In genomic region chr1:36528351-36528750, GRCm38 (mm10) we compare ENCODE assay signal across 12 mouse cellular contexts. TPM values are rescaled to one million over a fixed set of nuclear protein-coding genes. Genes with fewer than 3 reads are reported as not detected.
A peak's percentile ranks its signal among the peaks of the same experiment; 100 is the strongest.
DNase-seq lines count a peak whose midpoint lies in the region; ATAC-seq and TF ChIP-seq lines count a peak whose summit lies in the region.
"Had no signal": no experiment of that assay in that cellular context is flagged by ENCODE, and none has a peak within 500 bp of the region (broad histone marks: within the 10 kb centered on the region; RNA-seq: fewer than 3 reads in every experiment).

No protein-coding gene starts in this region.

- H3K4me1 ChIP-seq in lung, embryonic 14.5 days (ENCODE audit: insufficient read depth): no peaks in the 10 kb centered on the region
- H3K4me1 ChIP-seq in lung, adult 2 months (ENCODE audit: control insufficient read depth, insufficient read depth, low read length): no peaks in the 10 kb centered on the region
- peaks cover 39% of the 10 kb centered on the region for H3K4me1 ChIP-seq in forebrain, embryonic 15.5 days
- H3K4me1 ChIP-seq in midbrain, embryonic 15.5 days: peaks cover 5% of the 10 kb centered on the region; the same call in 1 of the 2 replicates
- H3K4me1 ChIP-seq in thymus, adult 2 months (replicated peaks; ENCODE audit: control insufficient read depth, insufficient read depth, low read length): no peaks in the 10 kb centered on the region

- peak; percentile 88 for DNase-seq in lung, embryonic 14.5 days
- DNase-seq in lung, adult 2 months: no peak
- DNase-seq in adipocyte (ENCODE audit: low spot score): peak; percentile 53
- DNase-seq in thymus, adult 2 months: no peak
- no peak for DNase-seq in cerebellum, adult 9-10 months
- no peak for DNase-seq in heart, adult 11 months
- DNase-seq: layer of hippocampus, adult 9-11 months had no signal

- H3K4me2 ChIP-seq in lung, embryonic 14.5 days: no peak overlapping the region
- H3K4me2 ChIP-seq in forebrain, embryonic 15.5 days (replicated peaks): no peak overlapping the region
- no peak overlapping the region for H3K4me2 ChIP-seq in midbrain, embryonic 15.5 days
- H3K4me2 ChIP-seq: liver, embryonic 11.5 days had no signal

- TF ChIP-seq POLR2A in lung, adult 2 months (IDR thresholded peaks at IDR 0.05; ENCODE audit: borderline replicate concordance, extremely low read depth, low read depth, low read length): no peak
- no peak for TF ChIP-seq POLR2A in thymus, adult 2 months (IDR thresholded peaks at IDR 0.05; ENCODE audit: control insufficient read depth, extremely low read depth, insufficient read depth, low read length, poor library complexity)

- ATAC-seq in lung, embryonic 14.5 days (ENCODE audit: insufficient read depth): peak; percentile 29; the same call in 1 of the 2 replicates
- ATAC-seq in forebrain, embryonic 15.5 days (replicated peaks): peak; percentile 70
- 0 out of 2 replicates have a peak, but pooled peaks have one; percentile 8 for ATAC-seq in midbrain, embryonic 15.5 days (replicated peaks)
- ATAC-seq: intestine, postnatal 0 days had no signal

- H3K4me3 ChIP-seq in lung, embryonic 14.5 days (ENCODE audit: low read depth, low read length): no peak overlapping the region
- no peak overlapping the region for H3K4me3 ChIP-seq in lung, adult 2 months (replicated peaks; ENCODE audit: extremely low read depth, low read depth, low read length)
- no peak overlapping the region for H3K4me3 ChIP-seq in forebrain, embryonic 15.5 days
- H3K4me3 ChIP-seq in midbrain, embryonic 15.5 days: no peak overlapping the region
- H3K4me3 ChIP-seq in thymus, adult 2 months (ENCODE audit: control insufficient read depth, insufficient read depth, low read length): no peak overlapping the region

- peaks cover 45% of the 10 kb centered on the region for H3K36me3 ChIP-seq in lung, embryonic 14.5 days (ENCODE audit: insufficient read depth)
- peaks cover 31% of the 10 kb centered on the region for H3K36me3 ChIP-seq in forebrain, embryonic 15.5 days
- peaks cover 29% of the 10 kb centered on the region for H3K36me3 ChIP-seq in midbrain, embryonic 15.5 days (replicated peaks)
- H3K36me3 ChIP-seq in thymus, adult 2 months (ENCODE audit: control insufficient read depth, insufficient read depth, low read length): peaks cover 23% of the 10 kb centered on the region; the same call in 1 of the 2 replicates

- no peak for TF ChIP-seq CTCF in lung, embryonic 14.5 days (IDR thresholded peaks at IDR 0.05; ENCODE audit: low read depth)
- no peak for TF ChIP-seq CTCF in lung, adult 2 months (IDR thresholded peaks at IDR 0.05; ENCODE audit: insufficient read depth, low read length)
- no peak for TF ChIP-seq CTCF in thymus, adult 2 months (IDR thresholded peaks at IDR 0.05; ENCODE audit: borderline replicate concordance, control insufficient read depth, extremely low read depth, insufficient read depth, low read length, poor library complexity)

- 3% methylated on average over 1 of the region's 1 CpGs for WGBS in lung, embryonic 14.5 days
- WGBS in lung, adult 2 months: 11% methylated on average over 1 of the region's 1 CpGs
- WGBS in forebrain, embryonic 15.5 days: 0% methylated on average over 1 of the region's 1 CpGs
- 7% methylated on average over 1 of the region's 1 CpGs for WGBS in midbrain, embryonic 15.5 days
- WGBS in thymus, adult 2 months: 88% methylated on average over 1 of the region's 1 CpGs

- H3K9me3 ChIP-seq in lung, embryonic 14.5 days (ENCODE audit: low read depth, low read length): no peaks in the 10 kb centered on the region
- H3K9me3 ChIP-seq in forebrain, embryonic 15.5 days: no peaks in the 10 kb centered on the region
- H3K9me3 ChIP-seq in midbrain, embryonic 15.5 days: no peaks in the 10 kb centered on the region

- H3K27ac ChIP-seq in lung, embryonic 14.5 days (ENCODE audit: low read depth): 0 out of 2 replicates have a peak overlapping the region, but pooled peaks have one; percentile 22
- peak overlapping the region; percentile 72 for H3K27ac ChIP-seq in forebrain, embryonic 15.5 days (replicated peaks)
- H3K27ac ChIP-seq in midbrain, embryonic 15.5 days: peak overlapping the region; percentile 65
- H3K27ac ChIP-seq in thymus, adult 2 months (ENCODE audit: control insufficient read depth, insufficient read depth, low read length): no peak overlapping the region

- H3K9ac ChIP-seq in lung, embryonic 14.5 days: no peak overlapping the region
- H3K9ac ChIP-seq in forebrain, embryonic 15.5 days (replicated peaks): no peak overlapping the region
- no peak overlapping the region for H3K9ac ChIP-seq in midbrain, embryonic 15.5 days

- no peaks in the 10 kb centered on the region for H3K27me3 ChIP-seq in lung, embryonic 14.5 days (ENCODE audit: insufficient read depth, low read length)
- H3K27me3 ChIP-seq in forebrain, embryonic 15.5 days: no peaks in the 10 kb centered on the region
- H3K27me3 ChIP-seq in midbrain, embryonic 15.5 days (replicated peaks): no peaks in the 10 kb centered on the region
- H3K27me3 ChIP-seq in thymus, adult 2 months (ENCODE audit: control insufficient read depth, insufficient read depth, low read length): no peaks in the 10 kb centered on the region

RNA-seq across cellular contexts. Expression of gene Ankrd23, which starts 8.3 kb away (rescaled TPM):
- polyA plus RNA-seq in lung, embryonic 14.5 days (2014; fragmentation: Nextera tagmentation; extraction: Ambion mirVana): 11.6 and 11.7 TPM in 2 replicates
- polyA plus RNA-seq in lung, adult 2 months (2012; rRNA removed): 13.7 and 36.2 TPM in 2 replicates
- polyA plus RNA-seq in forebrain, embryonic 15.5 days (2015; fragmentation: Nextera tagmentation; extraction: Ambion mirVana): 12.0 and 14.4 TPM in 2 replicates
- polyA plus RNA-seq in midbrain, embryonic 15.5 days (2015; fragmentation: Nextera tagmentation; extraction: Ambion mirVana): 19.0 and 23.5 TPM in 2 replicates
- 40.4 and 56.2 TPM in 2 replicates for polyA plus RNA-seq in thymus, adult 2 months (2012; rRNA removed)

RNA-seq across cellular contexts. Expression of gene Gm42417, which starts 10.9 kb away (rescaled TPM):
- polyA plus RNA-seq in lung, embryonic 14.5 days (2014; fragmentation: Nextera tagmentation; extraction: Ambion mirVana): not detected in 2 replicates
- polyA plus RNA-seq in lung, adult 2 months (2012; rRNA removed): not detected in 2 replicates
- 1.1 TPM in 1 of 2 replicates, not detected in the other for polyA plus RNA-seq in forebrain, embryonic 15.5 days (2015; fragmentation: Nextera tagmentation; extraction: Ambion mirVana)
- 0.33 and 0.81 TPM in 2 replicates for polyA plus RNA-seq in midbrain, embryonic 15.5 days (2015; fragmentation: Nextera tagmentation; extraction: Ambion mirVana)
- polyA plus RNA-seq in thymus, adult 2 months (2012; rRNA removed): not detected in 2 replicates
- polyA plus RNA-seq: liver, embryonic 11.5 days; spleen, adult 2 months had no signal

RNA-seq across cellular contexts. Expression of gene Cnnm3, which starts 16.7 kb away (rescaled TPM):
- 5.4 and 5.9 TPM in 2 replicates for polyA plus RNA-seq in lung, embryonic 14.5 days (2014; fragmentation: Nextera tagmentation; extraction: Ambion mirVana)
- polyA plus RNA-seq in lung, adult 2 months (2012; rRNA removed): 36.6 and 37.0 TPM in 2 replicates
- polyA plus RNA-seq in forebrain, embryonic 15.5 days (2015; fragmentation: Nextera tagmentation; extraction: Ambion mirVana): 5.2 and 5.9 TPM in 2 replicates
- polyA plus RNA-seq in midbrain, embryonic 15.5 days (2015; fragmentation: Nextera tagmentation; extraction: Ambion mirVana): 5.2 and 5.8 TPM in 2 replicates
- 51.2 and 59.9 TPM in 2 replicates for polyA plus RNA-seq in thymus, adult 2 months (2012; rRNA removed)

RNA-seq across cellular contexts. Expression of gene Ankrd39, which starts 18.9 kb away (rescaled TPM):
- 18.9 and 19.9 TPM in 2 replicates for polyA plus RNA-seq in lung, embryonic 14.5 days (2014; fragmentation: Nextera tagmentation; extraction: Ambion mirVana)
- polyA plus RNA-seq in lung, adult 2 months (2012; rRNA removed): 22.1 and 22.8 TPM in 2 replicates
- polyA plus RNA-seq in forebrain, embryonic 15.5 days (2015; fragmentation: Nextera tagmentation; extraction: Ambion mirVana): 18.2 and 19.2 TPM in 2 replicates
- 31.5 and 32.5 TPM in 2 replicates for polyA plus RNA-seq in midbrain, embryonic 15.5 days (2015; fragmentation: Nextera tagmentation; extraction: Ambion mirVana)
- 48.4 and 51.8 TPM in 2 replicates for polyA plus RNA-seq in thymus, adult 2 months (2012; rRNA removed)

RNA-seq across cellular contexts. Expression of gene Sema4c, which starts 29.8 kb away (rescaled TPM):
- 2.2 and 2.7 TPM in 2 replicates for polyA plus RNA-seq in lung, embryonic 14.5 days (2014; fragmentation: Nextera tagmentation; extraction: Ambion mirVana)
- polyA plus RNA-seq in lung, adult 2 months (2012; rRNA removed): 23.0 and 23.7 TPM in 2 replicates
- polyA plus RNA-seq in forebrain, embryonic 15.5 days (2015; fragmentation: Nextera tagmentation; extraction: Ambion mirVana): 38.2 and 38.6 TPM in 2 replicates
- 34.3 and 37.4 TPM in 2 replicates for polyA plus RNA-seq in midbrain, embryonic 15.5 days (2015; fragmentation: Nextera tagmentation; extraction: Ambion mirVana)
- polyA plus RNA-seq in thymus, adult 2 months (2012; rRNA removed): 15.5 and 16.8 TPM in 2 replicates

Comparison
In these comparisons a context has a peak if more than half of its experiments do, and no peak if none do; other contexts are left out.
1. DNase-seq: peak in lung, embryonic 14.5 days (single experiment) and adipocyte (single experiment); none in lung, adult 2 months (single experiment), thymus, adult 2 months (single experiment), cerebellum, adult 9-10 months (single experiment) and heart, adult 11 months (single experiment).
2. ATAC-seq: peak in every context shown above with its lines; median percentile 70 in forebrain, embryonic 15.5 days; 29 in lung, embryonic 14.5 days; 8 in midbrain, embryonic 15.5 days.